Mouse (Mus musculus): ENCODE measurements around the gene Habp2. TPM values are rescaled to one million over a fixed set of nuclear protein-coding genes. Genes with fewer than 3 reads are reported as not detected.

Habp2 gene
- total and polyA plus RNA-seq, 3 experiments = not detected

- DNase-seq (ENCODE audit: extremely low read depth) = no peak
- Histone ChIP-seq H3K36me3 (replicated peaks in 1 of 2; ENCODE audit: control insufficient read depth in 1 of 2, insufficient read depth in 1 of 2, low read length in 1 of 2) (no peaks in the 10 kb centered on the region), H3K27me3 (replicated peaks) (peaks cover 2% of the 10 kb centered on the region), H3K4me2 (ENCODE audit: insufficient read depth, low read depth, poor library complexity, severe bottlenecking) (no peak overlapping the region), H3K4me1 (ENCODE audit: control insufficient read depth in 1 of 2, insufficient read depth in 2 of 2) (peaks cover 0 to 2% of the 10 kb centered on the region in 2 experiments; a peak in 1 of 4 replicates), H3K9ac (ENCODE audit: insufficient read depth, low read depth) (no peak overlapping the region), H3K79me2 (replicated peaks; ENCODE audit: control insufficient read depth, extremely low read depth, insufficient read depth, poor library complexity, severe bottlenecking) (no peaks in the 10 kb centered on the region), H3K4me3 (replicated peaks in 1 of 3; ENCODE audit: low read depth in 2 of 3, low read length in 2 of 3, poor library complexity in 1 of 3) (no peak overlapping the region), H3K9me3 (replicated peaks; ENCODE audit: low read length) (no peaks in the 10 kb centered on the region), H3K27ac (ENCODE audit: insufficient read depth, low read depth) (no peak overlapping the region)
- TF ChIP-seq JUND (conservative IDR thresholded peaks at IDR 0.05; ENCODE audit: low read depth, low read length) = no peak
- in situ Hi-C loops (cut with MboI; ENCODE audit: low pct_ligation_motif_present, low pct_unique_long_range_greater_than_20kb, low sequenced_read_pairs) (no loop called here), dilution Hi-C loops (cut with MboI; ENCODE audit: extremely low pct_ligation_motif_present, extremely low pct_unique_long_range_greater_than_20kb, low sequenced_read_pairs) (no loop called here)
Observed at GRCm38 (mm10) chr19:56358890-56359289, 72.0 kb downstream of the Habp2 start.

- Histone ChIP-seq H3K27ac (ENCODE audit: insufficient read depth, low read depth) (no peak overlapping the region), H3K4me1 (ENCODE audit: control insufficient read depth in 1 of 2, insufficient read depth in 2 of 2) (no peaks in the 10 kb centered on the region), H3K36me3 (replicated peaks in 1 of 2; ENCODE audit: control insufficient read depth in 1 of 2, insufficient read depth in 1 of 2, low read length in 1 of 2) (no peaks in the 10 kb centered on the region), H3K4me2 (ENCODE audit: insufficient read depth, low read depth, poor library complexity, severe bottlenecking) (no peak overlapping the region), H3K27me3 (replicated peaks) (no peaks in the 10 kb centered on the region), H3K9ac (ENCODE audit: insufficient read depth, low read depth) (no peak overlapping the region), H3K4me3 (replicated peaks in 1 of 3; ENCODE audit: low read depth in 2 of 3, low read length in 2 of 3, poor library complexity in 1 of 3) (no peak overlapping the region), H3K79me2 (replicated peaks; ENCODE audit: control insufficient read depth, extremely low read depth, insufficient read depth, poor library complexity, severe bottlenecking) (no peaks in the 10 kb centered on the region), H3K9me3 (replicated peaks; ENCODE audit: low read length) (no peaks in the 10 kb centered on the region)
- no peak for TF ChIP-seq TBP (conservative IDR thresholded peaks at IDR 0.05; ENCODE audit: low read depth, low read length)
- TF ChIP-seq ZNF384 (IDR thresholded peaks at IDR 0.05; ENCODE audit: low read depth, low read length) = no peak
- TF ChIP-seq EP300 (IDR thresholded peaks at IDR 0.05; ENCODE audit: low read length) = no peak
- no peak for TF ChIP-seq ZMIZ1 (IDR thresholded peaks at IDR 0.05; ENCODE audit: low read depth, low read length)
- no peak for TF ChIP-seq MYC (IDR thresholded peaks at IDR 0.05; ENCODE audit: low read depth, low read length)
- TF ChIP-seq MAX (IDR thresholded peaks at IDR 0.05; ENCODE audit: low read length) = no peak
- no peak for TF ChIP-seq TCF12 (IDR thresholded peaks at IDR 0.05; ENCODE audit: low read depth, low read length)
- TF ChIP-seq SMC3 (IDR thresholded peaks at IDR 0.05; ENCODE audit: low read depth, low read length) = no peak
- no peak for TF ChIP-seq ZKSCAN1 (IDR thresholded peaks at IDR 0.05; ENCODE audit: borderline replicate concordance, low read depth, low read length)
- no peak for TF ChIP-seq POLR2A (IDR thresholded peaks at IDR 0.05; ENCODE audit: low read depth, low read length)
- no peak for TF ChIP-seq CHD1 (IDR thresholded peaks at IDR 0.05; ENCODE audit: low read depth, low read length)
- no peak for TF ChIP-seq IRF4 (IDR thresholded peaks at IDR 0.05; ENCODE audit: low read depth, low read length)
- TF ChIP-seq ZC3H11A (IDR thresholded peaks at IDR 0.05; ENCODE audit: low read depth, low read length) = no peak
- TF ChIP-seq SIN3A (IDR thresholded peaks at IDR 0.05; ENCODE audit: low read length) = no peak
- TF ChIP-seq MEF2A (IDR thresholded peaks at IDR 0.05; ENCODE audit: borderline replicate concordance, low read depth, low read length) = no peak
- no peak for TF ChIP-seq GABPA (IDR thresholded peaks at IDR 0.05; ENCODE audit: insufficient replicate concordance, low read depth, low read length)
- TF ChIP-seq POLR2AphosphoS2 (IDR thresholded peaks at IDR 0.05; ENCODE audit: low read depth, low read length) = no peak
- no peak for TF ChIP-seq KAT2A (IDR thresholded peaks at IDR 0.05; ENCODE audit: insufficient replicate concordance, low read length)
- TF ChIP-seq USF2 (conservative IDR thresholded peaks at IDR 0.05; ENCODE audit: low read depth, low read length) = no peak
- no peak for TF ChIP-seq USF1 (IDR thresholded peaks at IDR 0.05; ENCODE audit: low read depth, low read length)
- no peak for DNase-seq (ENCODE audit: extremely low read depth)
- in situ Hi-C loops (cut with MboI; ENCODE audit: low pct_ligation_motif_present, low pct_unique_long_range_greater_than_20kb, low sequenced_read_pairs) = no loop called here
- dilution Hi-C loops (cut with MboI; ENCODE audit: extremely low pct_ligation_motif_present, extremely low pct_unique_long_range_greater_than_20kb, low sequenced_read_pairs) = no loop called here
Observed at GRCm38 (mm10) chr19:56363721-56364460, 77.0 kb downstream of the Habp2 start.

All from CH12.LX (cell line).